Mouse (Mus musculus): ENCODE data around the gene Cd300e. TPM values are rescaled to one million over a fixed set of nuclear protein-coding genes. Genes with fewer than 3 reads are reported as not detected.
"Not testable (repeated sequence)": the region's sequence is repeated elsewhere in the genome, so short reads cannot be mapped to it uniquely, and the experiment has no call there.

Cd300e gene
- polyA plus RNA-seq, 1 experiment: 0.04 TPM

- DNase-seq (ENCODE audit: low spot score): no peak
These were observed 20.2 kb upstream of the Cd300e start for GRCm38 (mm10) chr11:115082196-115082595.

DNA sequence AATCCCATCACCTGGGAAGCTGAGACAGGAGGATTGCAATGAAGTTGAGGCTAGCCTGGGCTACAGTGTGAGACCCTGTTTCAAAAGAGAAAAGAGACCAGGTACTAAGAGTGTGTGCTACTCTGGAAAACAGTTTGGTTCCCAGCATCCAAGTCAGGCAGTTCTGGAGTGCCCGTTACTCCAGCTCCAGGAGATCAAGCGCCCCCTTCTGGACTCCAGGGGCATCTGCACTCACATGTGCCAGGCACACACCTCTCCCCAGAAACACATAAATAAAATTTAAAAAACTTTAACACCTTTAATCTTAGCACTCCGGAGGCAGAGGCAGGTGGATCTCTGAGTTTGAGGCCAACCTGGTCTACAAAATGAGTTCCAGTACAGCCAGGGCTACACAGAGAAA, 19.4 kb upstream of the Cd300e start:
- DNase-seq (ENCODE audit: low spot score): no peak

DNA sequence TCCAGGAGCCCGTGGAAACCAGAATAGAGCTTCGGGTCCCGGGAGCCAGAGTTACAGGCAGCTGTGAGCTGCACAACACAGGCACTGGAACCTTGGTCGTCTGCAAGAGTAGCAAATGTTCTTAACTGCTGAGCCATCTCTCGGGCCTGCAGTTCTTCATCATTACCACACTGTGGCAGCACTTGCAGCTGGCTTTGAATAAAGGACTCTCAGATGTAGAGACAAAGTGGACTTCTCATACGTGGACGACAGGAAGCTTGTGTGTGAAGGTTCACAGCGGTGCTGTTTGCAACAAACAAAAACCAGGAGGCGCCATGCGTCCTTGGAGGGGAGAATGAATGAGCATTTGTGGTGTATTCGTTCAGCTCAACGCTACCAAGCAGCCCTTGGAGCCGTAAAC, 18.9 kb upstream of the Cd300e start:
- DNase-seq (ENCODE audit: low spot score): no peak

GRCm38 (mm10) chr11:115078680-115079079, 16.7 kb upstream of the Cd300e start:
- DNase-seq (ENCODE audit: low spot score): no peak

DNA sequence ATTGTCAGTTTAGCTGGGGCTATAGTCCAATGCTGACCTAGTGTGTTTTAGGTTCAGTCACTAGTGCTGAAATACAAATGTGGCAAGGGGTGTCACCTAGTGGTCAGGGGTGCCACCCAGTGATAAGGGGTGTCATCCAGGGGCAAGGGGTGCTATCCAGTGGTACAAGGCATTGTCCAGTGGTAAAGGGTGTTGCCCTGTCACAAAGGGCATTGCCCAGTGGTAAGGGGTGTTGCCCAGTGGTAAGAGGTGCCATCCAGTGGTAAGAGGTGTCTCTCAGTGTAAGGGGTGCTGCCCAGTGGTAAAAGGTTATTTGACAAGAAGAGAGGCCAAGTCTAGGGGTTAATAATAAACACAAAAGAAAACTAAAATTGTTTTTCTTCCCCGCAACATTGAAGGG, 15.5 kb upstream of the Cd300e start:
- no peak for DNase-seq (ENCODE audit: low spot score)

GRCm38 (mm10) chr11:115075859-115076258, 13.9 kb upstream of the Cd300e start:
- no peak for DNase-seq (ENCODE audit: low spot score)

GRCm38 (mm10) chr11:115075407-115075806, 13.4 kb upstream of the Cd300e start:
- DNase-seq (ENCODE audit: low spot score): no peak

- no peak for DNase-seq (ENCODE audit: low spot score)
These were observed 11.0 kb upstream of the Cd300e start for GRCm38 (mm10) chr11:115073002-115073401.

GRCm38 (mm10) chr11:115071631-115072294, 9.8 kb upstream of the Cd300e start:
- no peak for DNase-seq (ENCODE audit: low spot score)

GRCm38 (mm10) chr11:115071015-115071551, 9.1 kb upstream of the Cd300e start:
- no peak for DNase-seq (ENCODE audit: low spot score)

GRCm38 (mm10) chr11:115066768-115067167, 4.8 kb upstream of the Cd300e start:
- DNase-seq (ENCODE audit: low spot score): no peak

DNA sequence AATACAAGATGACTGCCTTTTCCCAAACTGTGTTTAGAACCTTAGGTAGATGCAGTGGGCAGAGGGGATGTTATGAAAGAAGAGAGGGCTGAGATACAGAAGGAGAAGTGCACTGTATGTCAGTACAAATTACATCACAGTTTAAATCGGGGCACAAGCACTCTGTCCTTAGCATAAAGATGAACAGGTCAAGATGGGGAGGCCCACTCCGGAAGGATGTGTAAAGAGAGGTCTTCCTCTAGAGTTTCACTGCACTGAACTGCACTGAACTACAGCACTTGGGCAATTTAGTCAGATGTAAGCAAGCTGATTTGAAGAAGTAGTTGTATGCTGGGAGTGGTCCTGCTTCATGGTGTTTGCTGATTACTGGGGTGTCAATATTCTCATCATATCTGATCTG, 2.2 kb downstream of the Cd300e start:
- DNase-seq (ENCODE audit: low spot score): no peak

DNA sequence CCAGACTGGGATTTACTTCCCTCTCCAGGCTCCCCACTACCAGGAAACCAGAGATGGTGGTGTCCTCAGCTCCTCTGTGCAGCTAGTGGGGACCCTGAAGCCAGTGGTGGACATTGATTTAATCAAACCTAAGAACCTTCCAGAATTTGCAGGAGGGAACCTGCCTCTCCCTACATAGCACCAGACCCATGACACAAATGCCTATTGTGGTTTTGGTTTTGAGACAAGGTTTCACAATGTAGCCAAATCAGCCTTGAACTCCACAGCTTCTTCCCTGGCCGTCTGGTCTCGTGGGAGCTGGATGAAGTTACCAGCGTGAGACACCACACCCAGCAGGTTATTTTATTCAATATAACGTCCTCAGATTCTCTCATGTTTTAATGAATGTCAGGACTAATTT, 3.3 kb downstream of the Cd300e start:
- no peak for DNase-seq (ENCODE audit: low spot score)

GRCm38 (mm10) chr11:115054537-115054936, 7.4 kb downstream of the Cd300e start:
- DNase-seq (ENCODE audit: low spot score): no peak

DNA sequence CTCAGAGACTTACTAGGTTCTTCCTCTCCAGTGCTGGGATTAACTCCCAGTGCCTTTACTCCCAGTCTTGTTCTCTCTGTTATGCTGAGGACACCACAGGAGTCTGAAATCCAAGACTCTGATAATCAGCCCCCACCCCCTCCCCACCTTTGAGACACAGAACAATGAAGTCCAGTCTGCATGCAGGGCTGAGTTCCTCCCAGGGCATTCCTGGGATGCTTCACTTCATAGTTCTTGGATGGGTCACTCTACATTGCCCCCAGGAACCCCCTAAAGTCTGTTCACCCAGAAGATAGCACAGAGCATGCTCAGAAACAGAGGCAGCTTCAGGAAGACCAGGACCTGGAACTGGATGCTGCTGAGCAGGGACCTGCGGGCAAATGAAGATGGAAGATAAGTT, 9.0 kb downstream of the Cd300e start:
- no peak for DNase-seq (ENCODE audit: low spot score)

- no peak for DNase-seq (ENCODE audit: low spot score)
These were observed 9.8 kb downstream of the Cd300e start for GRCm38 (mm10) chr11:115052206-115052605.

DNA sequence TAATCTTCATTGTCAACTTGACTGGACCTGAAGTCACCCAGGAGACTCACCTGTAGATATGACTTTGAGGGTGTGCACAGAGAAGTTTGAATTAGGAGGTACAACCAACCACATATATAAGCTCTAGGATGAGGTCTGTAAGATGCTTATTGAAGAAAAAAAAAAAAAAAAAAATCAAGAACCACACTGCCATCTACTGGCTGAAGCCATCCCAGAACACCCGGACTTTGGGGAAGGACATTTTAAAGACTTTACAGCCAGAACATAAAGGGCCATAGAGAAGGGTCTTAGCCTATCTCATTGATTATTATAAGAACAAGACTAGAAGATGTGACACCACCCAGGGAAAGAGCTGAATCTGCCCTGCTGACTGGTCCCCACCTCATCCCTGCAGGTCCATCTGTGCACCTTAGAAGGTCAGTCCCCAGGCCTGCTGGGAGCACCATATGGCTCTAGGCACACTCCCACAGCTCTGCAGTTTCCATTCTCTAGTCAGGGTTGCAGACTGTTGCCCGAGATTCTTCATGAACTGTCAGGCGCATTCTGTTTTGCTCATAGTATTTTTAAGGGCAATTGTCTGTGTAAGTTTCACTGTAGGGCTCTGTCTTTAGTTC, 12.6 kb downstream of the Cd300e start:
- DNase-seq (ENCODE audit: low spot score): no peak

GRCm38 (mm10) chr11:115048259-115048658, 13.7 kb downstream of the Cd300e start, which contains the start of gene Cd300ld3:
Cd300ld3 (minus strand) TSS chr11:115048409.
- DNase-seq (ENCODE audit: low spot score): no peak

- not testable (repeated sequence) for DNase-seq (ENCODE audit: low spot score)
These were observed 24.3 kb downstream of the Cd300e start, which contains the start of gene Cd300ld5 for GRCm38 (mm10) chr11:115037669-115038068. Cd300ld5 (minus strand) TSS chr11:115037769.

- not testable (repeated sequence) for DNase-seq (ENCODE audit: low spot score)
These were observed 35.1 kb downstream of the Cd300e start, which contains the start of gene Cd300ld4 for GRCm38 (mm10) chr11:115026912-115027311. Cd300ld4 (minus strand) TSS chr11:115027012.

DNA sequence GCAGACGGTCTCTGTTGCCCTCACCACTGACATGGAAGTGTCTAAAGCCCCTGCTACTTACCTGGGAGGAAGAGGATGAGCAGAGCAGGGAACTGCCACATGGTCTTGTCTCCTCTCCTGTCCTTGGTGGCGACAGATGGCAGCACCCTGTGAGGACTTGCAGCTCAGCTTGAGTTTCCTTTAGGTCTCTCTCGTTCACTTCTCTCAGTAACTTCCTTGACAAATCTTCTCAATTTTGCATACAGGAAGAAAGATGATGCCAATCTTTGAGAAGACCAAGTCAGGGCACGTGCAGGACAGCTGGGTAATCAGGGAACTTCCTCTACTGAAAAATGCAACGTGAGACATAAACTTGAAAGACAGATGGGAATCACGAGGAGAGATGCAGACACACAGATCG, 45.9 kb downstream of the Cd300e start, which contains the start of gene Cd300ld2:
Gene Cd300ld2 (minus strand): TSS at position 101 of the 400 bp plus-strand sequence.
- not testable (repeated sequence) for DNase-seq (ENCODE audit: low spot score)

DNA sequence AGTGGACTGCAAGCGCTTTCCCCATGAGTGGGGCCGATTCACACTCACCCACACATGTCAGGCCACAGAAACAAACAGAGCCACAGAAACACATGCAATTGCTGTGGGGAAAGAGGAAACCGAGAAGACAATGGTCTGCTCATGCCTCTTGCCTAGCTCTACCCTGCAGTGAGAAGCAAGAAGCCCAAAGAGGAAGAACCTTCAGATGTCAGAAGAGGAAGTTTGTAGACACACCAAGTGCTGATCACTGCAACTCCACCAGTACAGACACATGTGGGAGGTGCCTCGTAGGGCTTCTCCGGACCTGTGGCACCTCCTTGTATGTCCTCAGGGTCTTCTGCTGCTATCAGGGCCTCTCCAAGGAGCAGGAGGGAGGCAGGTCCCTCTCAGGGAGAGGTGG, 57.9 kb downstream of the Cd300e start:
- no peak for DNase-seq (ENCODE audit: low spot score)

Measured in urinary bladder, adult 2 months (tissue).